ENCODE assay signal across 8 mouse cellular contexts in genomic region chr12:53248796-53249195, GRCm38 (mm10). TPM values are rescaled to one million over a fixed set of nuclear protein-coding genes. Genes with fewer than 3 reads are reported as not detected.
DNase-seq lines count a peak whose midpoint lies in the region; ATAC-seq and TF ChIP-seq lines count a peak whose summit lies in the region.
"Had no signal": no experiment of that assay in that cellular context is flagged by ENCODE, and none has a peak within 500 bp of the region (broad histone marks: within the 10 kb centered on the region; RNA-seq: fewer than 3 reads in every experiment).

No protein-coding gene starts in this region.

- no peak for ATAC-seq in heart, embryonic 14.5 days (ENCODE audit: insufficient number of reproducible peaks, insufficient read depth, low FRiP score, low read depth)
- no peak for ATAC-seq in liver, postnatal 0 days

- no peaks in the 10 kb centered on the region for H3K36me3 ChIP-seq in heart, embryonic 14.5 days (ENCODE audit: control insufficient read depth, insufficient read depth, low read length)
- H3K36me3 ChIP-seq in liver, postnatal 0 days (replicated peaks; ENCODE audit: insufficient read depth, low read length): no peaks in the 10 kb centered on the region

- DNase-seq in left cerebral cortex, adult 2 months (ENCODE audit: extremely low spot score in 1 of 2, low spot score in 2 of 2): no peak
- DNase-seq in left cerebral cortex, adult 18-20 months (ENCODE audit: low spot score in 2 of 2): no peak
- peak; percentile 57 for DNase-seq in embryo, embryonic 10 days (ENCODE audit: low spot score)
- no peak for DNase-seq in liver, postnatal 0 days
- no peak for DNase-seq in MN1 (ENCODE audit: low spot score)
- DNase-seq in spleen, adult 18-20 months: no peak

- H3K4me2 ChIP-seq in heart, embryonic 14.5 days (ENCODE audit: low read length): peak overlapping the region; percentile 96
- peak overlapping the region; percentile 58 for H3K4me2 ChIP-seq in liver, postnatal 0 days (ENCODE audit: low read depth, low read length)

- peaks cover 71% of the 10 kb centered on the region for H3K27me3 ChIP-seq in heart, embryonic 14.5 days (ENCODE audit: control insufficient read depth, insufficient read depth, low read length)
- peaks cover 82% of the 10 kb centered on the region for H3K27me3 ChIP-seq in liver, postnatal 0 days (ENCODE audit: insufficient read depth, low read length)

- intact Hi-C loops in left cerebral cortex, adult 2 months (cut with DNase I): loop anchor here (5.0 kb wide), 3 partner anchors 186 to 336 kb away; no protein-coding TSS in a partner anchor

- no peaks in the 10 kb centered on the region for H3K9me3 ChIP-seq in heart, embryonic 14.5 days (ENCODE audit: control insufficient read depth, low read length)
- no peaks in the 10 kb centered on the region for H3K9me3 ChIP-seq in liver, postnatal 0 days (ENCODE audit: low read length)

- H3K9ac ChIP-seq in heart, embryonic 14.5 days (ENCODE audit: low read length): peak overlapping the region; percentile 60
- H3K9ac ChIP-seq in liver, postnatal 0 days (replicated peaks): no peak overlapping the region

- H3K4me3 ChIP-seq in left cerebral cortex, adult 2 months: peak overlapping the region; percentile 55
- H3K4me3 ChIP-seq in heart, embryonic 14.5 days (ENCODE audit: control insufficient read depth in 1 of 2, insufficient read depth in 1 of 2, low read depth in 1 of 2, low read length in 2 of 2): peak overlapping the region; percentile 50 to 58
- H3K4me3 ChIP-seq in liver, postnatal 0 days (ENCODE audit: low read depth, low read length): peak overlapping the region; percentile 19

- peak overlapping the region; percentile 44 for H3K27ac ChIP-seq in left cerebral cortex, adult 2 months
- H3K27ac ChIP-seq in heart, embryonic 14.5 days (replicated peaks in 1 of 2; ENCODE audit: control insufficient read depth in 1 of 2, insufficient read depth in 1 of 2, low read depth in 2 of 2, low read length in 2 of 2): no peak overlapping the region
- H3K27ac ChIP-seq in liver, postnatal 0 days (ENCODE audit: low read depth): no peak overlapping the region
- H3K27ac ChIP-seq: macrophage had no signal

- no peak for TF ChIP-seq EP300 in liver, postnatal 0 days (IDR thresholded peaks at IDR 0.05; ENCODE audit: low read depth)

- peaks cover 10 to 23% of the 10 kb centered on the region in 2 experiments for H3K4me1 ChIP-seq in heart, embryonic 14.5 days (ENCODE audit: control insufficient read depth in 2 of 2, insufficient read depth in 2 of 2, low read length in 2 of 2)
- no peaks in the 10 kb centered on the region for H3K4me1 ChIP-seq in liver, postnatal 0 days (ENCODE audit: insufficient read depth)

- under 1% methylated on average over 15 of the region's 15 CpGs for WGBS in heart, embryonic 14.5 days
- 2% methylated on average over 15 of the region's 15 CpGs for WGBS in liver, postnatal 0 days (ENCODE audit: insufficient replicate concordance)

- no peak for TF ChIP-seq CTCF in left cerebral cortex, adult 2 months (IDR thresholded peaks at IDR 0.05)
- no peak for TF ChIP-seq CTCF in liver, postnatal 0 days (IDR thresholded peaks at IDR 0.05; ENCODE audit: low read depth)

RNA-seq across cellular contexts. Expression of gene Npas3, which starts 0.3 kb away (rescaled TPM):
- 10 to 100 TPM; 18.0 to 21.1 TPM for total RNA-seq in left cerebral cortex, adult 2 months (2021)
- 10 to 100 TPM; 18.5 to 22.3 TPM for total RNA-seq in left cerebral cortex, adult 18-20 months (2021)
- 1.3 and 3.9 TPM in 2 replicates for polyA plus RNA-seq in heart, embryonic 14.5 days (2014; fragmentation: Nextera tagmentation; extraction: Ambion mirVana)
- polyA plus RNA-seq in liver, postnatal 0 days (2015; fragmentation: Nextera tagmentation; extraction: Ambion mirVana): 0.08 TPM in 2 replicates
- polyA plus RNA-seq: macrophage had no signal
